Mouse (Mus musculus) forebrain, embryonic 15.5 days (tissue): ENCODE data around the gene Atp6ap1l. TPM values are rescaled to one million over a fixed set of nuclear protein-coding genes. Genes with fewer than 3 reads are reported as not detected.

Source experiments
- ATAC-seq: fragments of 200-750 bp; cut with Nextera tagmentation; replicated peaks from 2 replicates; pipeline ENCODE4 v1.8.0; 2017; ENCODE audit warnings: mild to moderate bottlenecking, moderate TSS enrichment, moderate library complexity
- H3K27ac ChIP-seq: fragments of 300-500 bp; sonication (generic); replicated peaks from 2 replicates; pipeline ENCODE4 v1.5.1; 2015; ENCODE audit warnings: mild to moderate bottlenecking, inconsistent platforms
- H3K27me3 ChIP-seq: fragments of 300-500 bp; sonication (generic); 2 replicates; pipeline ENCODE4 v1.6.1; 2015; ENCODE audit warnings: inconsistent platforms
- H3K36me3 ChIP-seq: fragments of 300-500 bp; sonication (generic); 2 replicates; pipeline ENCODE4 v1.6.1; 2015; ENCODE audit warnings: mild to moderate bottlenecking, inconsistent platforms
- H3K4me1 ChIP-seq: fragments of 300-500 bp; sonication (generic); 2 replicates; pipeline ENCODE4 v1.6.1; 2015; ENCODE audit warnings: inconsistent platforms
- H3K4me2 ChIP-seq: fragments of 300-500 bp; sonication (generic); replicated peaks from 2 replicates; pipeline ENCODE4 v1.6.1; 2015; ENCODE audit warnings: mild to moderate bottlenecking, inconsistent platforms
- H3K4me3 ChIP-seq: fragments of 300-500 bp; sonication (generic); 2 replicates; pipeline ENCODE4 v1.5.1; 2015; ENCODE audit warnings: mild to moderate bottlenecking, inconsistent platforms
- H3K9ac ChIP-seq: fragments of 300-500 bp; sonication (generic); replicated peaks from 2 replicates; pipeline ENCODE4 v1.6.1; 2015; ENCODE audit warnings: mild to moderate bottlenecking, inconsistent platforms
- H3K9me3 ChIP-seq: fragments of 300-500 bp; sonication (generic); 2 replicates; pipeline ENCODE4 v1.6.1; 2016; ENCODE audit warnings: inconsistent platforms
- WGBS: fragments of 180-500 bp; shearing (Covaris S2); methylation state at CpG from one replicate; pipeline ENCODE4 v1.1.7; 2015; ENCODE audit warnings: mixed read lengths; 5-methylcytosine and 5-hydroxymethylcytosine counted together
- polyA plus RNA-seq: library from polyadenylated mRNA; unstranded; fragments of >200 nt; fragmentation: Nextera tagmentation; extraction: Ambion mirVana; gene quantifications from 2 replicates; pipeline ENCODE4 v1.2.1, GENCODE M21; 2015

Atp6ap1l gene
- polyA plus RNA-seq, 1 experiment from 2014 or later, result 5.5 TPM

DNA sequence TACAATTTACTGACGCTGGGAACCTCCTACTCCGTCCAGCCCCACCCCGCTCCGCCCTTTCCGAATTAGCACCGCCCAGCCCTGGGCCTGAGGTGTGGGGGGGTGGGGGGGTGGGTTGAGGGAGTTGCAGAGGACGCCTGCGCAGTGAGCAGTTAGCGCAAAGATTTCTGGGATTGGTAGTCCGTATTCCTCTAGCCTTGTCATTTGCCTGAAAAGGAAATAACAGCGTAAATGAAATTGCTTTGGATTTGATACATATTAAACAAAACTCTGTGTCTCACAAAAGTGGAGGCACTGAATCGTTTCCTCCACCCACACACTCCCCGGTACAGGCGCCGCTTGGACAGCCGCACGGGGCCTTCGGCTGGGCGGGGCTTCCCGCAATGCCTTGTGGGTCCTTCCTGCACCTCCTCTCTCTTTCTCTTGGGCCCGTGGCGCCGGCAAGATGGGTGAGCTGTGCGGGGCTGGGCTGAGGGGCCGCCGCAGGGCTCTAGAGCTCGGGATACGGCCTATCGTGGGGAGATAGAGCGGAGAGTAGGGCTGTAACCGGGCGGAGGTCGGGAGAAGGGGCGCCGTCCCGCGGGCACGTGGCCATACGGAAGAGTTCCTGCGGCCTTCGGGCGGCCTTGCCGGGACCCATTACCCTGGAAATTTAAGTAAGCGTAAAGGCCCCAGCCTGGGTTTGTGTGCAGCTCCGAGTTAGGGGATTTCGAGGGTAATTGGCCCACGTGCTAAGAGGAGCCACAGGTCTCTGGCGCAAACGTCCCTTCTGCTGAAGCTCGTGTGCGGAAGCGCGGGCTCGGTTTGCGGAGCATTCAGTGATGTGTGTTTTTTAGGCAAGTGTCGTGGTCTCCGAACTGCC lies 17.8 kb upstream of the Atp6ap1l start, which contains the start of gene Rps23:
Gene Rps23 (plus strand): TSS at position 208 of the 862 bp plus-strand sequence.
- Histone ChIP-seq H3K4me1 (peaks cover 12% of the 10 kb centered on the region), H3K36me3 (peaks cover 33% of the 10 kb centered on the region), H3K4me2 (peak within 1 kb of the TSS; percentile 65), H3K27me3 (no peaks in the 10 kb centered on the region), H3K4me3 (peak within 1 kb of the TSS; percentile 89), H3K9me3 (no peaks in the 10 kb centered on the region), H3K9ac (peak within 1 kb of the TSS; percentile 93), H3K27ac (peak within 1 kb of the TSS; percentile 82)
- under 1% methylated on average over 57 of the region's 57 CpGs for WGBS
- peak; percentile 98 for ATAC-seq

DNA sequence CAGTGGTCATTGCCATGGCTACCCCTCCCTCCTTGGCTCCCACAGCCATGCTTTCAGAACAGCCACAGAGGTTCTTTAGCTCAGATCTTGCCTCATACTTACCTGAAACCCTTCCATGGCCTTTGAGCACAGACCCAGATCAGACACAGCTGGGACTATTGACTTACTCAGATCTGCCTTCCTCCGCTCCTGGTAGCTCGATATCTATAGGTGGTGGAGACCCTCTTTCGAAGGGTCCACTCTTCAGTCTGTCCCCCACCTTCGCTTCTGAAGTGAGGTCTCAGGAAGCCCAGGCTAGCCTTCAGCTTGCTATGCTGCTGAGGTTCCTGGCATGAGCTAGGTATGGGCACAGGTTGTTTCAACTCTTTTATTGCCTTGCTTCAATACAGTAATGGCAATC lies 9.6 kb upstream of the Atp6ap1l start:
- no peak for ATAC-seq
- H3K27me3 ChIP-seq, result no peaks in the 10 kb centered on the region
- no peaks in the 10 kb centered on the region for H3K9me3 ChIP-seq
- peaks cover 14% of the 10 kb centered on the region for H3K4me1 ChIP-seq
- H3K4me3 ChIP-seq, result no peak overlapping the region
- 95% methylated on average over 4 of the region's 4 CpGs for WGBS
- no peak overlapping the region for H3K9ac ChIP-seq
- no peaks in the 10 kb centered on the region for H3K36me3 ChIP-seq
- peak overlapping the region; percentile 64 for H3K27ac ChIP-seq
- no peak overlapping the region for H3K4me2 ChIP-seq

DNA sequence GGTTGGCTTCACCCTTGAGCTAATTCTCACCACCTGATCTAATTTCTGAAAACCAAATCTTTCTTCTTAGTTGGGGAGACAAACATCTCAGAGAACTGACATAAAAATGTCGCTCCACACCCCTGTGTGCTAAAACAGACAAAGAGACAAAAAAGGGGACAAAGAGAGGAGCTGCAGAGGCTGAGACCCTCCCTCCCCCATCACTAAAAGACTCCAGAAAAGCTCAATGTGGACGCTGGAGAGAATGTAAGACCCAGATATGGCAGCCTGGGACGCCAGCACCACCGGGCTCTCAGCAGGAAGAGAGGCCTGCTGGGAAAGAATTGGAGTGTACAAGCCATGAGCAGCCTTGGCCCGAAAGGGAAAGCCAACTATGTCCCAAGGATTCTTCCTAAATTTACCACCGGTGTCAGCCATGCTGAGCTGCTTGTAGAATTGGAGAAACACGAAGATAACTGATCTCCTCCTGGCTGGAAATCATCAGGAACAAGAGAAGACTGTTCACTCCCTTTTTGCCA lies 8.6 kb upstream of the Atp6ap1l start:
- Histone ChIP-seq H3K27ac (peak overlapping the region; percentile 90), H3K27me3 (no peaks in the 10 kb centered on the region), H3K4me1 (peaks cover 14% of the 10 kb centered on the region), H3K4me3 (no peak overlapping the region), H3K36me3 (no peaks in the 10 kb centered on the region), H3K9me3 (no peaks in the 10 kb centered on the region), H3K4me2 (no peak overlapping the region; the same call in 1 of the 2 replicates), H3K9ac (no peak overlapping the region; the same call in 1 of the 2 replicates)
- WGBS, result 32% methylated on average over 7 of the region's 7 CpGs
- ATAC-seq, result peak; percentile 45

DNA sequence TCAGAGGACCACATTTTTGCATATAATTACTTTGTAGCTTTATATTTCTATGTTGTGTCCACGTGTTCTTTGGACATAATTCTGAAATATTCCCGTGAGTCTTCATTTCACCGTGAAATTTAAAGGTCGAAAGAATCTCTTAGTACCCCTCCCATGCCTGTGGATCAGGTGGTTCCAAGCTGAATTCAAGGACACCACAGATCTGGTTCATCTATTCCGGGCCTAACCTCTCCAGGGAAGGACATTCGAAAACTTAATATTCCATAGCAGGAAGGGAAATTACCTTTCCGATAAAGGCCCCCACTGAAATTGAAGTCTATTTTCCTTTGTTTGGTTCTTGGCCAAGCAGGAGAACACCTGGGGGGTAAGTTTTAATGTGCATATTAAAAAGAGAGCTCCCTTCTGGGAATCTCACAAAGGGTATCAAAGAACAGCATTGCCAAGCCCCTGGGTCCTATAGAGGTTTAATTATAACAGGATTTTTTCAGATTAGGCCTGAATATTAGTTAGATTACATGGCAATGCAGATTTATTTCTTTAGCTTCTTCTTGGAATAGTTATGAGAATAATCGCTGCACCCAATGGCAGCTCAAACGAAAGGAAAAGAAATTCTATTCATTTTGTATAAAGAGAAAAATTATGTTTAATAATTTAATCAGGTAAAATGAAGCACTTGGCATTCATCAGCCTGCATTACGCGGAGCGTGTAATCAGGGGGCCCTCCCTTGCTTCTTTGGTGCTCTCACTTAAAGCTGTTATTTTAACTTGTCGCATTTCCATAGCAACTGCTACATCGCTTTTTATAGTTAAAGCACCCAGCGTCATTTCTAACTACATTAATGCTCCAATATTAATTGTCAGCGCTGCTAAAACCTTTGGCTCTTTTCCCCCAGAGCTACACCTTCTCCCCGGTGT lies 7.9 kb upstream of the Atp6ap1l start:
- peaks cover 14% of the 10 kb centered on the region for H3K4me1 ChIP-seq
- H3K27ac ChIP-seq, result peak overlapping the region; percentile 90
- no peak overlapping the region; the same call in 1 of the 2 replicates for H3K4me2 ChIP-seq
- no peaks in the 10 kb centered on the region for H3K36me3 ChIP-seq
- no peaks in the 10 kb centered on the region for H3K27me3 ChIP-seq
- H3K9me3 ChIP-seq, result no peaks in the 10 kb centered on the region
- WGBS, result 38% methylated on average over 17 of the region's 17 CpGs
- peak; percentile 84 for ATAC-seq
- no peak overlapping the region for H3K4me3 ChIP-seq
- H3K9ac ChIP-seq, result no peak overlapping the region

DNA sequence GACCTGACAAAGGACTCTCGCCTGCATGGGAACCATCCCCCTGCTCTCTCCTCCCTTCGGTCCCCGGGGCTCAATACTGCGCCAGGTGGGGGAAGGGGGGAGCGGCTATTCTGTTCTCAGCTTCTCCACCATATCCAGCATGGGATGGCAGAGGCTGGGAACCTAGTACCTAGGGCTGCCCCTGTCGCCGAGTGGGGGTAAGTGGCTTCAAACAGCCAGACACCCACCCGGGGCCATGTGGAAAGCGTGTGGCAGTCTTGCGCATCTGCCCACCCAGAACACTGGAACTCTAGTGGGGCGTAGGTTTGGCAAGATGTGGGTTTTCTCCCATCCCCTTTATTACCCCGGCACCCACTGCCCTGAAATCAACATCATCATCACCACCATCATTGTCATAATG lies 2.2 kb upstream of the Atp6ap1l start:
- no peak overlapping the region for H3K4me2 ChIP-seq
- H3K27ac ChIP-seq, result no peak overlapping the region
- no peak overlapping the region for H3K9ac ChIP-seq
- H3K36me3 ChIP-seq, result no peaks in the 10 kb centered on the region
- H3K27me3 ChIP-seq, result no peaks in the 10 kb centered on the region
- no peak overlapping the region for H3K4me3 ChIP-seq
- no peaks in the 10 kb centered on the region for H3K9me3 ChIP-seq
- 90% methylated on average over 12 of the region's 12 CpGs for WGBS
- ATAC-seq, result no peak
- H3K4me1 ChIP-seq, result no peaks in the 10 kb centered on the region

DNA sequence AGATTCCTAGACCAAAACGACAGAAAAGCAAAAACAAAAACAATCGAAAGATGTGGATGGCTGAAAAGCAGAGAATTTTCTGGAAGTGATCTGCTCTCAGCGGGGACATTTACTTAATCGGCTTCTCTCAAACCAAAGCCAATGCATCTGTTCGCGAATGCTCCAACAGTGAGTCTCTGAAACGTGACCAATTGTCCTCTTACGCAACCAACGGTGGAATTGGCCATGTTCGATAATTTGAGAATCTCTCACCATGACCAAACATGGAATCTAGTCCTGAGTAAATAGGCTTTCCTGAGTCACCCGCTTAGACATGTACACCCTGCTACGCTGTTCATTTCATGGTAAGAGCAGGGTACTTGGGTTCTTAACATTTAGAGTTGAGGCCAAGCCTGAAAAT lies 8.3 kb downstream of the Atp6ap1l start:
- no peak overlapping the region for H3K4me3 ChIP-seq
- WGBS, result 80% methylated on average over 12 of the region's 12 CpGs
- H3K36me3 ChIP-seq, result no peaks in the 10 kb centered on the region
- H3K4me2 ChIP-seq, result no peak overlapping the region
- H3K4me1 ChIP-seq, result no peaks in the 10 kb centered on the region
- ATAC-seq, result no peak
- H3K27me3 ChIP-seq, result no peaks in the 10 kb centered on the region
- H3K9ac ChIP-seq, result no peak overlapping the region
- H3K27ac ChIP-seq, result 0 out of 2 replicates have a peak overlapping the region, but pooled peaks have one; percentile 15
- H3K9me3 ChIP-seq, result no peaks in the 10 kb centered on the region

DNA sequence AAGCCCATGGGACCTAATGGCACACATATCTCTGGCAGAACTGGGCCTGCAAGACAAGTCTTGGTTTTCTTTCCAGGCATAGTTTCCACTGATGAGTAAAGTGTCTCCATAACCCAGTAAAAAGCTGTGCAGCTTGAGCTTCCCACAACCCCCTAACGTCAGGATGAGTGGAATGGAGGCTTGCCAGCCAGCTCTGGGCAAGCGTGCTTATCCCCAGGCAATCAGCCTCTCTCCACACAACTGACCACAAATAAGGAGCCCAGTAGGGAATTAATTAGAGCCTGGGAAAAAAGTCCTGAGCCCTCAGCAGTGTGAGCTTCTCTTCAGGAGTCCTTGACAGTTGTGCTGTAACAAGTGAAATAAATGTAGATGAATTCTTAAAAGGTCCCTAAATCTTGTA lies 9.1 kb downstream of the Atp6ap1l start:
- H3K4me2 ChIP-seq, result no peak overlapping the region
- H3K27ac ChIP-seq, result 0 out of 2 replicates have a peak overlapping the region, but pooled peaks have one; percentile 15
- no peak overlapping the region for H3K4me3 ChIP-seq
- H3K36me3 ChIP-seq, result no peaks in the 10 kb centered on the region
- WGBS, result 7% methylated on average over 2 of the region's 2 CpGs
- no peaks in the 10 kb centered on the region for H3K4me1 ChIP-seq
- no peaks in the 10 kb centered on the region for H3K27me3 ChIP-seq
- ATAC-seq, result peak; percentile 82
- H3K9me3 ChIP-seq, result no peaks in the 10 kb centered on the region
- H3K9ac ChIP-seq, result no peak overlapping the region

DNA sequence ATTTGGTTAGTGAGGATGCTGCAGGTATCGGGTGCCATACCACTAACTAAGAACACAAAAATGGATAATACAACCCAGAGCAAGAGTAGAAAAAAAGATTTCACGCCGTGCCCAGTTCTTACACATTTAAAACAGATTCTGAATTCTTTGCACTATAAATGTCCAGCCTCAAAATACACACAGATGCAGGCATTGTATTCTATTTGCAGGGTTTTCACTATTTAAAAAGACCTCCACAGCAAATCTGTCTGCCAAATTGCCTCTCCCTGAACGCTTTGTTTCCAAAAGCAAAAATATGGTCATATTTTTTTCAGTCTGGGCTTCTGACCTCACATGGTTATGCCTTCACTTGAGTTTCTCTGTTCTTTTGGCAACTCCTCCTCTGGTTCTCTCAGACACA lies 10.3 kb downstream of the Atp6ap1l start:
- Histone ChIP-seq H3K4me2 (no peak overlapping the region), H3K27me3 (no peaks in the 10 kb centered on the region), H3K9ac (no peak overlapping the region), H3K4me1 (no peaks in the 10 kb centered on the region), H3K27ac (no peak overlapping the region), H3K36me3 (no peaks in the 10 kb centered on the region), H3K9me3 (no peaks in the 10 kb centered on the region), H3K4me3 (no peak overlapping the region)
- no peak for ATAC-seq
- WGBS, result 90% methylated on average over 4 of the region's 4 CpGs

DNA sequence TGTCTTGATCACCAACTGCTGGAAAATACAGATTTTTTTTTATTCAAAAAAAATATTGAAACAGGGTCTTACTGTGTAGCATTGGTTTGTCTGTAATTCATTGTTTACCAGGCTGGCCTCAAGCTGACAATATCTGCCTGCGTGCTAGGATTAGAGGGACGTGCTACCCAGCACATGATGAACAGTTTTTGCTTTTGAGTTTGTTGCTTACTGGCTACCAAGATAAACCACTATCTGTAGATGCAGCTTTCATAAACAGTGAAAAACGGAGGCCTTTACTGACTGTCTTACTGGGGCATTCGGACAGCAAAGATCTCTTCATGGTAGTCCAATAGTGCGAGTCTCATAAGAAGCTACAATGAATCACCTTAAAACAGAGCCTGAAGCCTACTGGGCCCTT lies 15.0 kb downstream of the Atp6ap1l start:
- H3K27me3 ChIP-seq, result no peaks in the 10 kb centered on the region
- no peak overlapping the region for H3K4me2 ChIP-seq
- H3K9me3 ChIP-seq, result no peaks in the 10 kb centered on the region
- WGBS, result 94% methylated on average over 5 of the region's 5 CpGs
- no peak overlapping the region for H3K27ac ChIP-seq
- H3K4me3 ChIP-seq, result no peak overlapping the region
- no peak overlapping the region for H3K9ac ChIP-seq
- ATAC-seq, result no peak
- H3K36me3 ChIP-seq, result no peaks in the 10 kb centered on the region
- peaks cover 5% of the 10 kb centered on the region for H3K4me1 ChIP-seq

DNA sequence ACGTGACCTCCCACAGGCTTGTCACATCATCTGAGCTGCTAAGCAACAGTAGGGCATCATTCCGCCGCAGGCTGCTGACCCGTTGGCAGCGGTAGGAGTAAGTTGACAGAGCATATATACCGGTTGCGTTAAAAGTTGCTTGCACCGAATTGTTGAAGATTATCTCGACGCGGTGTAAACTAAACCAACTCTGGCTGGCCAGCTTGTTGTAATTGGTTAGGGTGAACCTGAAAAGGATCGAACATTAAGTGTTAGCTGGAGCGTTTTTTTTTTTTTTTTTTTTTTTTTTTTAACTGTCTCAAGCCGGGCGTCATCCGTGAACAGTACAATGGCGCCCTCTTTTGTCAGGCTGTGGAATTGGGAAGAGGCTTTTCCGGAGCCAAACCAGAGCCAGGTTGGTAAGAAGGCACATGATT lies 18.6 kb downstream of the Atp6ap1l start:
- Histone ChIP-seq H3K4me2 (peak overlapping the region; percentile 47), H3K9ac (peak overlapping the region; percentile 25; the same call in 1 of the 2 replicates), H3K27ac (no peak overlapping the region), H3K27me3 (no peaks in the 10 kb centered on the region), H3K9me3 (no peaks in the 10 kb centered on the region), H3K36me3 (no peaks in the 10 kb centered on the region), H3K4me1 (peaks cover 5% of the 10 kb centered on the region), H3K4me3 (peak overlapping the region; percentile 34)
- peak; percentile 79 for ATAC-seq
- under 1% methylated on average over 18 of the region's 18 CpGs for WGBS

DNA sequence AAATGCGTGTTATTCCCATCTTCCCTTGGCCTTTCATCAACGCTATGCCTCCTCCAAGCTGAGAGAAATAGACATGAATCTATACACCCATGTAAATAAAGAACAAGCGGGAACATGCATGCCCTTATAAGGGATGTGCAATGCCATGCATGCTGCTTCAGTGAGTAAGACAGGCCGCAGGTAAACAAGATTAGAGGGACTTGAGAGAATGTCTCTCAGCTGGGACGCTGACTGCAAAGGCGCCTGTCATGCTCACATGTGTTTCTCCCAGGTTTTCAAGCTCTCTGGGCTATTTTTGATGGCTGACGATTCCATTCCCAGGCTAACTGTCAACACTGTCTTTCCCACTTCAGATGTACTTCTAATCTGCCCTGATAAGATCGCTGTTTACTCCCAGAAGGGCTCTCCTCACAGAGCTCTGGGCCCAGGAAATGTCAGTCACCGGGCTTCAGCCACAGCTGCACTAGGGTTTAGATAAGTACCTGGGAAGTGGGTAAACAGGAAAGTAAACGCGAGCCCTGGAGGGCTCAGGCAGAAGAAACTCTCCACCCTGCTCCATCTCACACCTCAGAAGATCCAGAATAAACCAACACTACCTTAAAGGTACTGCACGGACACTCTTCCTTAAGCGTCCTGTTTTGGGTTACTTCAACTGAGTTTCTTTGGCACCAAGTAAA lies 19.2 kb downstream of the Atp6ap1l start:
- peak overlapping the region; percentile 47 for H3K4me2 ChIP-seq
- no peaks in the 10 kb centered on the region for H3K27me3 ChIP-seq
- WGBS, result 60% methylated on average over 13 of the region's 13 CpGs
- no peak overlapping the region for H3K27ac ChIP-seq
- no peaks in the 10 kb centered on the region for H3K9me3 ChIP-seq
- H3K9ac ChIP-seq, result peak overlapping the region; percentile 25; the same call in 1 of the 2 replicates
- peak overlapping the region; percentile 34 for H3K4me3 ChIP-seq
- H3K36me3 ChIP-seq, result no peaks in the 10 kb centered on the region
- H3K4me1 ChIP-seq, result peaks cover 5% of the 10 kb centered on the region
- ATAC-seq, result peak; percentile 17; the same call in 1 of the 2 replicates
